Mouse (Mus musculus) intestine, embryonic 16.5 days (tissue): ENCODE measurements around the gene Cilp2. TPM values are rescaled to one million over a fixed set of nuclear protein-coding genes. Genes with fewer than 3 reads are reported as not detected.

Experiments
- ATAC-seq: fragments of 200-750 bp; cut with Nextera tagmentation; 2 replicates; pipeline ENCODE4 v1.8.0; 2017; ENCODE audit warnings: moderate TSS enrichment, moderate library complexity
- H3K27ac ChIP-seq: fragments of 300-500 bp; sonication (generic); 2 replicates; pipeline ENCODE4 v1.5.1; 2014; ENCODE audit warnings: mild to moderate bottlenecking, low read length
- H3K27me3 ChIP-seq: fragments of 300-500 bp; sonication (generic); replicated peaks from 2 replicates; pipeline ENCODE4 v1.6.1; 2014; ENCODE audit warnings: low read length, control low read depth, mixed read lengths; ENCODE audit not compliant: control insufficient read depth, insufficient read depth
- H3K36me3 ChIP-seq: fragments of 300-500 bp; sonication (generic); 2 replicates; pipeline ENCODE4 v1.6.1; 2014; ENCODE audit warnings: low read length, control low read depth; ENCODE audit not compliant: control insufficient read depth, insufficient read depth
- H3K4me1 ChIP-seq: fragments of 300-500 bp; sonication (generic); 2 replicates; pipeline ENCODE4 v1.6.1; 2014; ENCODE audit warnings: low read length, control low read depth, mixed read lengths; ENCODE audit not compliant: control insufficient read depth, insufficient read depth
- H3K4me2 ChIP-seq: fragments of 300-500 bp; sonication (generic); 2 replicates; pipeline ENCODE4 v1.6.1; 2014; ENCODE audit warnings: low read depth, low read length, control low read depth
- H3K4me3 ChIP-seq: fragments of 300-500 bp; sonication (generic); 2 replicates; pipeline ENCODE4 v1.5.1; 2014; ENCODE audit warnings: mild to moderate bottlenecking, low read length
- H3K9ac ChIP-seq: fragments of 300-500 bp; sonication (generic); 2 replicates; pipeline ENCODE4 v1.6.1; 2014; ENCODE audit warnings: low read depth, low read length
- H3K9me3 ChIP-seq: fragments of 300-500 bp; sonication (generic); 2 replicates; pipeline ENCODE4 v1.6.1; 2016; ENCODE audit warnings: low read length, control low read depth; ENCODE audit not compliant: control insufficient read depth
- WGBS: fragments of 180-500 bp; shearing (Covaris S2); extraction: QIAGEN DNeasy Blood & Tissue Kit; methylation state at CpG from one replicate; pipeline ENCODE4 v1.1.7; 2014; 5-methylcytosine and 5-hydroxymethylcytosine counted together
- polyA plus RNA-seq: library from polyadenylated mRNA; unstranded; fragments of >200 nt; fragmentation: Nextera tagmentation; extraction: Ambion mirVana; gene quantifications from 2 replicates; pipeline ENCODE4 v1.2.1, GENCODE M21; 2015

Cilp2 gene
- 0.51 and 0.53 TPM in 2 replicates for polyA plus RNA-seq

GRCm38 (mm10) chr8:69887289-69888243, at the start of gene Cilp2:
TSS of gene Cilp2 (minus strand) at chr8:69887687.
- peak within 1 kb of the TSS; percentile 29 for H3K4me3 ChIP-seq
- peak within 1 kb of the TSS; percentile 39 for H3K4me2 ChIP-seq
- H3K9ac ChIP-seq: no peak within 1 kb of the TSS
- ATAC-seq: peak; percentile 35; the same call in 1 of the 2 replicates
- no peak within 1 kb of the TSS for H3K27ac ChIP-seq
- H3K4me1 ChIP-seq: peaks cover 22% of the 10 kb centered on the region
- no peaks in the 10 kb centered on the region for H3K36me3 ChIP-seq
- peaks cover 78% of the 10 kb centered on the region for H3K27me3 ChIP-seq
- 2% methylated on average over 53 of the region's 60 CpGs for WGBS
- no peaks in the 10 kb centered on the region for H3K9me3 ChIP-seq

- Histone ChIP-seq H3K9ac (peak overlapping the region; percentile 43; the same call in 1 of the 2 replicates), H3K27ac (peak overlapping the region; percentile 59), H3K36me3 (peaks cover 8% of the 10 kb centered on the region; the same call in 1 of the 2 replicates), H3K27me3 (no peaks in the 10 kb centered on the region), H3K4me3 (no peak overlapping the region), H3K9me3 (no peaks in the 10 kb centered on the region), H3K4me2 (no peak overlapping the region), H3K4me1 (peaks cover 45% of the 10 kb centered on the region)
- peak; percentile 72 for ATAC-seq
- 48% methylated on average over 7 of the region's 7 CpGs for WGBS
Observed at GRCm38 (mm10) chr8:69936050-69936794, 48.7 kb upstream of the Cilp2 start.

- Histone ChIP-seq H3K9ac (no peak overlapping the region), H3K36me3 (peaks cover 8% of the 10 kb centered on the region; the same call in 1 of the 2 replicates), H3K4me1 (peaks cover 43% of the 10 kb centered on the region), H3K4me3 (no peak overlapping the region), H3K27ac (peak overlapping the region; percentile 59), H3K27me3 (no peaks in the 10 kb centered on the region), H3K9me3 (no peaks in the 10 kb centered on the region), H3K4me2 (no peak overlapping the region)
- WGBS: 78% methylated on average over 3 of the region's 3 CpGs
- peak; percentile 46; the same call in 1 of the 2 replicates for ATAC-seq
Observed at GRCm38 (mm10) chr8:69935431-69935830, 47.9 kb upstream of the Cilp2 start.

- peaks cover 34% of the 10 kb centered on the region for H3K4me1 ChIP-seq
- no peak overlapping the region for H3K9ac ChIP-seq
- no peaks in the 10 kb centered on the region for H3K9me3 ChIP-seq
- no peaks in the 10 kb centered on the region for H3K27me3 ChIP-seq
- no peak overlapping the region for H3K27ac ChIP-seq
- peaks cover 8% of the 10 kb centered on the region; the same call in 1 of the 2 replicates for H3K36me3 ChIP-seq
- 78% methylated on average over 5 of the region's 5 CpGs for WGBS
- H3K4me3 ChIP-seq: no peak overlapping the region
- H3K4me2 ChIP-seq: no peak overlapping the region
- no peak for ATAC-seq
Observed at GRCm38 (mm10) chr8:69934582-69934981, 47.1 kb upstream of the Cilp2 start.

- Histone ChIP-seq H3K36me3 (peaks cover 8% of the 10 kb centered on the region; the same call in 1 of the 2 replicates), H3K9ac (no peak overlapping the region), H3K9me3 (no peaks in the 10 kb centered on the region), H3K27me3 (no peaks in the 10 kb centered on the region), H3K4me3 (no peak overlapping the region), H3K27ac (no peak overlapping the region), H3K4me1 (peaks cover 31% of the 10 kb centered on the region), H3K4me2 (no peak overlapping the region)
- 54% methylated on average over 2 of the region's 2 CpGs for WGBS
- ATAC-seq: no peak
Observed at GRCm38 (mm10) chr8:69933811-69934210, 46.3 kb upstream of the Cilp2 start.

- Histone ChIP-seq H3K9me3 (no peaks in the 10 kb centered on the region), H3K4me1 (0 out of 2 replicates have a peak, but pooled peaks cover 2% of the 10 kb centered on the region), H3K36me3 (no peaks in the 10 kb centered on the region), H3K4me3 (no peak overlapping the region), H3K27me3 (no peaks in the 10 kb centered on the region), H3K27ac (no peak overlapping the region), H3K9ac (no peak overlapping the region), H3K4me2 (no peak overlapping the region)
- ATAC-seq: no peak
Observed at GRCm38 (mm10) chr8:69926901-69927300, 39.4 kb upstream of the Cilp2 start.

- H3K27ac ChIP-seq: no peak overlapping the region
- peaks cover 19% of the 10 kb centered on the region for H3K4me1 ChIP-seq
- H3K4me3 ChIP-seq: no peak overlapping the region
- ATAC-seq: no peak
- no peaks in the 10 kb centered on the region for H3K36me3 ChIP-seq
- H3K9ac ChIP-seq: no peak overlapping the region
- H3K27me3 ChIP-seq: no peaks in the 10 kb centered on the region
- no peaks in the 10 kb centered on the region for H3K9me3 ChIP-seq
- no peak overlapping the region for H3K4me2 ChIP-seq
- 75% methylated on average over 1 of the region's 1 CpGs for WGBS
Observed at GRCm38 (mm10) chr8:69923986-69924385, 36.5 kb upstream of the Cilp2 start.

- no peak for ATAC-seq
- Histone ChIP-seq H3K27ac (peak overlapping the region; percentile 62), H3K4me2 (no peak overlapping the region), H3K4me1 (peaks cover 16% of the 10 kb centered on the region), H3K36me3 (peaks cover 13% of the 10 kb centered on the region), H3K27me3 (no peaks in the 10 kb centered on the region), H3K9ac (peak overlapping the region; percentile 16; the same call in 1 of the 2 replicates), H3K9me3 (no peaks in the 10 kb centered on the region), H3K4me3 (no peak overlapping the region)
- 94% methylated on average over 2 of the region's 2 CpGs for WGBS
Observed at GRCm38 (mm10) chr8:69921141-69921540, 33.7 kb upstream of the Cilp2 start.
